Mouse (Mus musculus) heart, embryonic 10.5 days (tissue): ENCODE measurements around the gene Dchs1. TPM values are rescaled to one million over a fixed set of nuclear protein-coding genes. Genes with fewer than 3 reads are reported as not detected.

Source experiments
- DNase-seq: peaks from one replicate; pipeline ENCODE4 v3.0.0-alpha.2; 2017; ENCODE audit warnings: low spot score
- H3K27ac ChIP-seq: fragments of 300-500 bp; sonication (generic); 2 replicates; pipeline ENCODE4 v1.5.1; 2016; ENCODE audit warnings: mild to moderate bottlenecking
- H3K27me3 ChIP-seq: fragments of 300-500 bp; sonication (generic); 2 replicates; pipeline ENCODE4 v1.6.1; 2016; ENCODE audit warnings: mild to moderate bottlenecking; ENCODE audit not compliant: poor library complexity, insufficient read depth, severe bottlenecking
- H3K36me3 ChIP-seq: fragments of 300-500 bp; sonication (generic); 2 replicates; pipeline ENCODE4 v1.6.1; 2016; ENCODE audit warnings: mild to moderate bottlenecking, moderate library complexity
- H3K4me1 ChIP-seq: fragments of 300-500 bp; sonication (generic); 2 replicates; pipeline ENCODE4 v1.6.1; 2016; ENCODE audit warnings: mild to moderate bottlenecking
- H3K4me3 ChIP-seq: fragments of 300-500 bp; sonication (generic); 2 replicates; pipeline ENCODE4 v1.5.1; 2016; ENCODE audit warnings: mild to moderate bottlenecking, moderate library complexity
- H3K9me3 ChIP-seq: fragments of 300-500 bp; sonication (generic); 2 replicates; pipeline ENCODE4 v1.6.1; 2016; ENCODE audit warnings: mild to moderate bottlenecking, moderate library complexity
- WGBS: fragments of 180-500 bp; shearing (Covaris S2); methylation state at CpG from one replicate; pipeline ENCODE4 v1.1.7; 2016; 5-methylcytosine and 5-hydroxymethylcytosine counted together
- polyA plus RNA-seq: library from polyadenylated mRNA; unstranded; fragments of >200 nt; fragmentation: Nextera tagmentation; extraction: Ambion mirVana; gene quantifications from 2 replicates; pipeline ENCODE4 v1.2.1, GENCODE M21; 2016

Gene Dchs1
- polyA plus RNA-seq, 1 experiment from 2014 or later = 8.6 TPM

DNA sequence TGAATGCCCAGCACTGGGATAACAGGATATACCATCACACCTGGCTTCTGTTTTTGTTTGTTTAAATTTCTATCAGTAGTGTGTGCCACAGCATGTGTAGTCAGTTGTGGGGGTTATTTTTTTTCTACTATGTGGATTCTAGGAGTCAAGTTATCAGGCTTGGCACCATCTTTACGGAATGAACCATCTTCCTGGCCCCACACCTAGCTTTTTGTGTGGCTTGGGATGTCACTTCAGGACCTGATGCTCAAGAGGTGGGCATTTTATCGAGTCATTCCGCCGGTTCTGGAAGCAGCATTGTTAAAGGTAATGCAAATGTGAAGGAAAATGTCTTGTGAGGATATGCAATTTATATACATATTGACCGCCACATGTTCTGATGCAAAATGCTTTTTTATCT, 18.7 kb upstream of the Dchs1 start:
- Histone ChIP-seq H3K4me3 (no peak overlapping the region), H3K9me3 (no peaks in the 10 kb centered on the region), H3K4me1 (peaks cover 6% of the 10 kb centered on the region), H3K27ac (no peak overlapping the region), H3K27me3 (no peaks in the 10 kb centered on the region), H3K36me3 (peaks cover 29% of the 10 kb centered on the region)
- no peak for DNase-seq
- 75% methylated on average over 5 of the region's 5 CpGs for WGBS

DNA sequence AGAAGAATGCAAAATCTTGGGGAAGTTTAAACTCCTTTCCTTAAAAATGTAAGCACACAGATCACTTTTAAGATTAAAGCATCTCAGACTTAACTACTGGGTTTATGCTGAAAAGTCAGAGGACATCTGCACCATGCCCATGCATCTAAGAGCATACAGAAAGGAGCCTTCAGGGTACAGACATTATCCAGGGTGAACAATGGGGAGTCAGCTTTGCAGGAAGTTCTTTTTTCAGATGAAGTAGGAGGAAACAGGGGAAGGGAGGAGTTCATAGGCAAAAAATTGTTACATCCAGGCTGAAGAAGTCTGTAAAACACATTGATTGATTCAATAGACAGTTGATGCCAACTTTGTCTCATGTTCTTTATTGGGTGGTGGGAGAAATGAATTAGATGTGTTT, 16.0 kb upstream of the Dchs1 start:
- Histone ChIP-seq H3K36me3 (peaks cover 14% of the 10 kb centered on the region), H3K4me1 (no peaks in the 10 kb centered on the region), H3K27ac (no peak overlapping the region), H3K4me3 (no peak overlapping the region), H3K9me3 (no peaks in the 10 kb centered on the region), H3K27me3 (no peaks in the 10 kb centered on the region)
- DNase-seq = no peak

DNA sequence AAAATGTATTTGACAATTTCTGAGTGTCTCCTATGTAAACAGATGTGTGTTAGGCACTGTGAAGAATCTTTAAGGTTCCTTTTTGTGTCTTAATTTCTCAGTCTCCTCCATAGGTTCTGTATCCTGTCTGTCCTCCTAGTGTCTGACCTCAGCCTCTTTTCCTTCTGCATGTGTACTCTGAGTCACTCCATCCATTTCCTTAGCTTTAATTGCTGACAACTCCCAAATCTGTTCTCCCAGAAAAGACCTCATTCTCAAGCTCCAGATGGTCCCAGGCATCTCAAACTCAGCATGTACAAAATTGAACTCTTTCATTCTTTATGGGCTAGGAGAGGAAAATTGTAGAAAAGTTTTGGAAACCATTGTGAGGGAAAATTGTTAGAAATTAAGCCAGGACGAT, 15.3 kb upstream of the Dchs1 start:
- 26% methylated on average over 1 of the region's 1 CpGs for WGBS
- Histone ChIP-seq H3K36me3 (peaks cover 8% of the 10 kb centered on the region; the same call in 1 of the 2 replicates), H3K9me3 (no peaks in the 10 kb centered on the region)

DNA sequence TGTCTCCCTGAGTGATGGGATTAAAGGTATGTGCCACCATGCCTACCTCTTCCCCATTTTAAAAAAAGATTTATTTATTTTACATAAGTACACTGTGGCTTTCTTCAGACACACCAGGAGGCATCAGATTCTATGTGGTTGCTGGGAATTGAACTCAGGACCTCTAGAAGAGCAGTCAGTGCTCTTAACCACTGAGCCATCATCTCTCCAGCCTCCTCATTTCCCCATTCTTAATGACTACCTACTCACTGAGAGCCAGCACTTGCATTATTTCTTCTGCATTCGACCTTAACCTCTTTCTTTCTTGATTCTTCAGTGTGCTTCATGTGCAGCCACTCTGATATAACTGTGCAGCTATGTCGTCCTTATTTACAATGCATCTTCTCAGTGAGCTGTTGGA, 14.9 kb upstream of the Dchs1 start:
- H3K36me3 ChIP-seq = peaks cover 3% of the 10 kb centered on the region; the same call in 1 of the 2 replicates
- no peak overlapping the region for H3K27ac ChIP-seq
- H3K4me1 ChIP-seq = no peaks in the 10 kb centered on the region
- no peak overlapping the region for H3K4me3 ChIP-seq
- no peak for DNase-seq
- no peaks in the 10 kb centered on the region for H3K9me3 ChIP-seq
- 44% methylated on average over 2 of the region's 2 CpGs for WGBS
- H3K27me3 ChIP-seq = no peaks in the 10 kb centered on the region

More for the DNA sequence above, 15.3 kb upstream of the Dchs1 start:
- H3K27me3 ChIP-seq = no peaks in the 10 kb centered on the region
- DNase-seq = no peak
- no peaks in the 10 kb centered on the region for H3K4me1 ChIP-seq
- H3K27ac ChIP-seq = no peak overlapping the region
- H3K4me3 ChIP-seq = no peak overlapping the region

DNA sequence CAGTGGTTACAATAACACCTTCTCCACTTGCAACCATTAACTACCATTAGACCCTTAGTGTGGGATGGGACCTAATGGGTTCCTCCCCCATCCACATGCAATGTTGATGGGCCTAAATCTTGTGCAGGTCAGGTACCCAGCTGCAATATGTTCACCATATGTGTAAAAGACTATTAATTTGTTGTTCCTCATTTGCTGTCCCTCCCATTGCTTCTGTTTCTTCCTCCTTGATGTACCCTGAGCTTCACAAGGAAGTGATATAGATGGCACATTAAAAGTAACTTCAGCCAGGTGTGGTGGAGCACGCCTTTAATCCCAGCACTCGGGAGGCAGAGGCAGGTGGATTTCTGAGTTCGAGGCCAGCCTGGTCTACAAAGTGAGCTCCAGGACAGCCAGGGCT, 9.5 kb upstream of the Dchs1 start:
- no peak for DNase-seq

DNA sequence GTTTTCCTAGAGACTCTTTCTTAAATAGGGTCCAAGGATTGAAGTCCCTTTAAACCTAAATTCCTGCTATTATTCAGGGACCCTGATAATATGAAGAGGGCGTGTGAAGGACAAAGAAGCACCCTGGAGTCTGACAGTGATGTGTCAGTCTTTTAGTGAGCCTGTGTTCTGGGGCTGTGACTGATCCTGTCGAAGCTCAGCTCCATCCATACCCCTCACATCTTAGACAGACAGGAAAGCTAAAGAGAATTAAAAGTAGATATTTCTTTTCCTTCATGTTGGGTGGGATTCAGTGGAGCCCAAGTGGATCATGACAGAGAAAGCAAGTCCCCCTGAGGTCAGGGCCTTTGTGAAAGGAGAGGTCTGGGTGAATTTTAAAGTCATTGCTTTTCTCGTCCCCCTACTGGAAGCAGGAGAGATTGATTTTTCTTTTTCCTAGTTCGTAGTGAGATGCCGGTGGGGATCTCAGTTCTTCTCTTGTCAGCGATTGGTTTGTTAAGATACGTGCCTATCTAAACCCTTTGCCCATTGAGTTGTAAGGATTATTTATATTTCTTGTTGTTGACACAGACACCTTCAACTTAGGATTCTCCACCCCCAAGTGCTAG, 8.4 kb upstream of the Dchs1 start:
- no peaks in the 10 kb centered on the region for H3K27me3 ChIP-seq
- no peaks in the 10 kb centered on the region for H3K9me3 ChIP-seq
- no peak for DNase-seq
- H3K27ac ChIP-seq = no peak overlapping the region
- H3K4me3 ChIP-seq = no peak overlapping the region
- H3K4me1 ChIP-seq = no peaks in the 10 kb centered on the region
- H3K36me3 ChIP-seq = no peaks in the 10 kb centered on the region
- 22% methylated on average over 7 of the region's 7 CpGs for WGBS

More for the DNA sequence above, 9.5 kb upstream of the Dchs1 start:
- 83% methylated on average over 3 of the region's 3 CpGs for WGBS
- H3K36me3 ChIP-seq = no peaks in the 10 kb centered on the region
- no peak overlapping the region for H3K4me3 ChIP-seq
- H3K27ac ChIP-seq = no peak overlapping the region
- no peaks in the 10 kb centered on the region for H3K4me1 ChIP-seq
- no peaks in the 10 kb centered on the region for H3K27me3 ChIP-seq
- no peaks in the 10 kb centered on the region for H3K9me3 ChIP-seq

DNA sequence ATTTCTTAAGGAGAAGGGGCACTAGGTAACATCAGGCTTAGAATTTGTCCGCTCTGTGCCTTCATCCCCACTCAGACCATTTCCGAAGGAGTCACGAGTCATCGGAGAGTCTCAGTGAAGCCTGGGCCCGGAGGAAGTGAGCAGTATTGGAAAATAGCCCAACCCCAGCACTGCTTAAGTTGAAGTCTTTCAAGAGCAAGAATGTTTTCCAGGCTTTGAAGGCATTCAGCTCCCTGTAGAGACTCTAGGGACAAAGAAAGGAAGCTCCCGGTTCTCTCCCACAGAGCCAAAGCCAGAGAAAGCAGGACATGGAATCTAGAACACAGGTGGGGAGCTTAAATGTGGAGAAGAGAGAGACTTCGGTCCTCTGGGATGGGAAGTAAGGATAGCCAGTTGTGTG, 6.2 kb upstream of the Dchs1 start:
- Histone ChIP-seq H3K27ac (no peak overlapping the region), H3K36me3 (no peaks in the 10 kb centered on the region), H3K4me1 (no peaks in the 10 kb centered on the region), H3K27me3 (peaks cover 9% of the 10 kb centered on the region; the same call in 1 of the 2 replicates), H3K9me3 (no peaks in the 10 kb centered on the region), H3K4me3 (no peak overlapping the region)
- WGBS = 72% methylated on average over 7 of the region's 7 CpGs
- no peak for DNase-seq

DNA sequence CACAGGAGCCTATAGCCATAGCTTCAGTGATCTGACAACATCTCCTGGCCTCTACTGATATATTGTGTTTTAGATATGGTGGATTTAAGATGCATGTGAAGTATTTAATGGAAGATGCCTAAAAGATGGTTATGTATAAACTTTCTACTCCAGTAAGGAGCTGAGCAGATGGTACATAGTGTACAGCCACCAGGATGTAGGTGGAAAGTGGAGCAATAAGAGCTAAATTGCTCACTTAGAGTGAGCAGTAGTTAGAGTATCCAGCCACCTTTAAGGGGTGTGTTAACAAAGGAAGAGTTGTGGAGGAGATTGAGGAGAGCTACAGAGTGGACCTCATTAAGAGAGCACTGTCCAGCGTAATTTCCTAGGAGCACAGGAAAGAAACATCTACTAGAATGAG, 3.7 kb upstream of the Dchs1 start:
- Histone ChIP-seq H3K36me3 (no peaks in the 10 kb centered on the region), H3K4me1 (peaks cover 11% of the 10 kb centered on the region), H3K27me3 (peaks cover 24% of the 10 kb centered on the region), H3K4me3 (no peak overlapping the region), H3K9me3 (no peaks in the 10 kb centered on the region), H3K27ac (no peak overlapping the region)
- DNase-seq = no peak
- WGBS = 69% methylated on average over 1 of the region's 1 CpGs

DNA sequence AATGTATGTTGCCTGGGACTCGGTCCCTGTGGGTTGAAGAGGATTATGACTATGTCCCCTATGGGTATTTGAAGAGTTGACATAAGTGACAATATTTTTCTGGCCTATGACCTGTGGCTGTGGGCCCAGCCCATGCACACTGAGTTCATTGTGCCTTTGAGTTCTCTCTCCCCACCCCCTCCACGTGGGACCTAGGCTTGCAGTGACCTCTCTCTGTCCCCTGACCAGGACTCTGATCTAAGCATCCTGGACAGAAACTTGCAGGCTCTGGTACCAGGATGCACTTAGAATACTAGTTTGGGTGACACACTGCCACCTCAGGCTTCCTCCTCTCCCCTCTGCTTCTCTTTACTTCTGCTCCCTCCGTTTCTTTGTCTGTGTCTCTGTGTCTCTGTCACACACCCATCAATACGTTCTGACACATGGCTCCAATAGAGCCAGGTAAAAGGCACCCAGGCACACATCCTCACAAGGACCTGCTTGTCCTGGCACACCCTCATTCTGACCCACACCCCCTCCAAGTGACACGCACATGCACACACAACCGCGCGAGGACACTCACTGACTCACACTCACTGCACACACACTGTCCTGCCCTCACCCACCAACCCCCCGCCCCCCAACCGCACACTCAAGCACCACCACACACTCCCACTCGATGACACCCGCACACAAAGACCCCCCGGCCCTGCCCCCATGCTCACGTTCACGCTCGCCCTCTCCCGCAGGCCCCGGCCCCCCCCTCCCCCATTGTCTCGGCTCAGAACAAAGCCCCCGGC, 759 bp downstream of the Dchs1 start:
- H3K4me3 ChIP-seq = peak overlapping the region; percentile 81
- DNase-seq = no peak
- H3K4me1 ChIP-seq = peaks cover 28% of the 10 kb centered on the region

DNA sequence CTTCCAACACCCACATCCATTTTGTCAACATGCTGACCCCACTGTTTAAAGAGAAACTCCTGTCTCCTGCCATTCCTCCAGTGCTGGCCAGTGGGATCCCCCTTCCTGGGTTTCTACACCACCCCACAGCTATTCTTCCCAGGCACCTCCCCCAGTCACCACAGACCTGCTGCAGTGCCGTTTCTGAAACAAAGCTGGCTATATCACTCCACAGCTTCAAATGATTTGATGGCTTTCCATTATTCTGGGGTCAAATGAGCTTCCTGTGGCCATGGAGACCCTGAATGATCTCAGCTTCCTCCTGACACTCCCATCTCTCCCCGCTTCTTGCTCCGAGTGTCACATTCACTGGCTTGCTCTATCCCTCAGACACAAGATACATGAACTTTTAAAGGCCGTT, 2.9 kb downstream of the Dchs1 start:
- 49% methylated on average over 4 of the region's 4 CpGs for WGBS
- Histone ChIP-seq H3K27me3 (peaks cover 26% of the 10 kb centered on the region), H3K4me3 (no peak overlapping the region), H3K27ac (no peak overlapping the region), H3K36me3 (peaks cover 10% of the 10 kb centered on the region), H3K9me3 (no peaks in the 10 kb centered on the region), H3K4me1 (peaks cover 28% of the 10 kb centered on the region)
- no peak for DNase-seq

More for the DNA sequence above, 759 bp downstream of the Dchs1 start:
- H3K9me3 ChIP-seq = no peaks in the 10 kb centered on the region
- peaks cover 27% of the 10 kb centered on the region for H3K27me3 ChIP-seq
- WGBS = 10% methylated on average over 19 of the region's 20 CpGs
- H3K27ac ChIP-seq = peak overlapping the region; percentile 92
- peaks cover 2% of the 10 kb centered on the region for H3K36me3 ChIP-seq

DNA sequence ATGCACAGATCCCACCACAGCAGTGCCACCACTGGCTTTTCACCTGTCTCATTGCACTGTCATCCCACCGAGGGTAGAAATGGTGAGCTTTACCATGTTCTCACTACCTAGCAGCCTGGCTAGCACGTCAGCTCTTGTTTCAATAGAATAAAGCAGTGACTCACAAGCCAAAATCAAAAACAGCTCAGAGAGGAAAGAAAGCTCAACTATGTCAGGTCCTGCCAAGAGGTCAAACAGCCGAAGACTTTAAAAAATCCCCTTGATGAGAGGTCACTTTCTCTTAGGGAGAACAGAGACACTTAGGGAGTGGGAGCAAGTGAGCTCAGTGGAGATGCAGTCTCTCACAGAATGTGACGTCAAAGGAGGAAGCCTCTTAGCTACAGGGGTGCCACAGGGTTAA, 3.6 kb downstream of the Dchs1 start:
- DNase-seq = no peak
- H3K9me3 ChIP-seq = no peaks in the 10 kb centered on the region
- WGBS = 44% methylated on average over 4 of the region's 4 CpGs
- H3K27me3 ChIP-seq = peaks cover 19% of the 10 kb centered on the region
- H3K4me3 ChIP-seq = no peak overlapping the region
- H3K4me1 ChIP-seq = peaks cover 34% of the 10 kb centered on the region
- H3K36me3 ChIP-seq = peaks cover 10% of the 10 kb centered on the region
- no peak overlapping the region for H3K27ac ChIP-seq

DNA sequence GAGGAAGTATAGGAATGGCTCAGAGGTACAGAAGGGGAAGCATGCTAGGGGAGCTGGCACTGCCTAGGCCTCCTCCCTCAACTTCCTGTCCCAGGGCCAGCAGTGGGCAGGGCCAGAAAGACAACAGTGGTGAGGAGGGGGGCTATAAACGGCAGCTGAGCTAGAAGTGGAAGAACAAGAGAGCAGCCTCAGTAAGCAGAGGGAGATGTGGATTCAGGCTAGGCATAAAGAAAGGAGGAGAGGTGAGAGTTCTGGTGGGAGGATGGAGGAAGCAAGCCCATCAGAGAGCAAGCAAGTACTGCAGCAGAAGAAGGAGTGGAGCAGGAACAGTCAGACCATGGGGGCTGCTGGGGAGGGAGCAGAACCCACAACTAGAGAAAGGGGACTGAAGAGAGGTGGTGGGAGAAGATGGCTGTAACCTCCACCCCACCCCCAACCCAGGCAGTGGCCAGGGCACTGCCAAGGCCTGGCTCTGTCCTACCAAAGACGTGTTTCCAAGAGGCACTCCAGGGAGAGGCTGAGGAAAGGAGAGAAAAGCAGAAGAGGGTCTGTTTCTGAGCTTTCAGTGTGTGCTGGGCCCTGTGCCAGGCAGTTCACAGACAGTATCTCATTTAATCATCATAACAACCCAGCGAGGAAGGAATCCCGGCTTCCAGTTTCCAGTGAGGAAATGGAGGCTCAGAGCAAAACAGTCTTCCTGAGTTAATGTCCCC, 8.7 kb downstream of the Dchs1 start:
- Histone ChIP-seq H3K4me3 (peak overlapping the region; percentile 33), H3K4me1 (peaks cover 24% of the 10 kb centered on the region), H3K27me3 (no peaks in the 10 kb centered on the region), H3K27ac (peak overlapping the region; percentile 79), H3K9me3 (no peaks in the 10 kb centered on the region), H3K36me3 (peaks cover 14% of the 10 kb centered on the region)
- peak; percentile 75 for DNase-seq
- 24% methylated on average over 4 of the region's 4 CpGs for whole genome bisulfite sequencing
